Mouse (Mus musculus) myocyte (in vitro differentiated cells): ENCODE data around the gene Rpl27. TPM values are rescaled to one million over a fixed set of nuclear protein-coding genes. Genes with fewer than 3 reads are reported as not detected.
"Not testable (repeated sequence)": the region's sequence is repeated elsewhere in the genome, so short reads cannot be mapped to it uniquely, and the experiment has no call there.

ENCODE experiments used
- H3K27me3 ChIP-seq: one replicate; pipeline ENCODE4 v1.6.1; 2011; ENCODE audit not compliant: control insufficient read depth, insufficient read depth, insufficient read length
- H3K36me3 ChIP-seq: one replicate; pipeline ENCODE4 v1.6.1; 2011; ENCODE audit not compliant: control insufficient read depth, insufficient read depth
- H3K4me2 ChIP-seq: one replicate; pipeline ENCODE4 v1.6.1; 2011; ENCODE audit warnings: low read depth, control low read depth
- H3K4me3 ChIP-seq: one replicate; pipeline ENCODE4 v1.5.1; 2011; ENCODE audit warnings: mild to moderate bottlenecking, control low read depth, moderate library complexity
- H3K79me2 ChIP-seq: one replicate; pipeline ENCODE4 v1.6.1; 2011; ENCODE audit not compliant: control insufficient read depth, insufficient read depth
- H3ac ChIP-seq: one replicate; pipeline ENCODE4 v1.6.1; 2011; ENCODE audit not compliant: control insufficient read depth, insufficient read length
- CEBPB ChIP-seq: IDR thresholded peaks from 2 replicates; pipeline ENCODE4 v1.6.1; 2011; ENCODE audit warnings: mild to moderate bottlenecking, moderate library complexity; ENCODE audit not compliant: poor library complexity, insufficient read depth, severe bottlenecking
- E2F4 ChIP-seq: IDR thresholded peaks from one replicate; pipeline ENCODE4 v1.6.1; 2011; ENCODE audit warnings: mild to moderate bottlenecking, control low read depth, moderate library complexity; ENCODE audit not compliant: insufficient read depth
- MAX ChIP-seq: IDR thresholded peaks from one replicate; pipeline ENCODE4 v1.6.1; 2011; ENCODE audit warnings: low read depth, mild to moderate bottlenecking, control low read depth
- MYOD1 ChIP-seq, 3 experiments: IDR thresholded peaks; one replicate each; pipeline ENCODE4 v1.6.1; 2011; ENCODE audit warnings: control low read depth in 2 of 3, low read depth in 2 of 3, mild to moderate bottlenecking in 2 of 3, moderate library complexity in 1 of 3; ENCODE audit not compliant: insufficient read length in 2 of 3, control insufficient read depth in 1 of 3
- MYOG ChIP-seq, 3 experiments: IDR thresholded peaks; one replicate each; pipeline ENCODE4 v1.6.1; 2011; ENCODE audit warnings: control low read depth in 2 of 3, low read depth in 2 of 3, mild to moderate bottlenecking in 2 of 3; ENCODE audit not compliant: insufficient read length in 2 of 3, control insufficient read depth in 1 of 3, insufficient read depth in 1 of 3
- POLR2A ChIP-seq: IDR thresholded peaks from one replicate; pipeline ENCODE4 v1.6.1; 2011; ENCODE audit warnings: low read depth, mild to moderate bottlenecking, control low read depth, moderate library complexity; ENCODE audit not compliant: insufficient read length
- POLR2AphosphoS2 ChIP-seq: IDR thresholded peaks from one replicate; pipeline ENCODE4 v1.6.1; 2011; ENCODE audit warnings: low read depth, control low read depth; ENCODE audit not compliant: insufficient read length
- REST ChIP-seq: IDR thresholded peaks from one replicate; pipeline ENCODE4 v1.6.1; 2011; ENCODE audit warnings: mild to moderate bottlenecking, control low read depth, moderate library complexity; ENCODE audit not compliant: insufficient read depth, insufficient read length
- SRF ChIP-seq: IDR thresholded peaks from one replicate; pipeline ENCODE4 v1.6.1; 2011; ENCODE audit warnings: low read depth; ENCODE audit not compliant: control insufficient read depth, insufficient read length
- TCF12 ChIP-seq: IDR thresholded peaks from one replicate; pipeline ENCODE4 v1.6.1; 2011; ENCODE audit warnings: mild to moderate bottlenecking, control low read depth; ENCODE audit not compliant: poor library complexity, insufficient read depth, severe bottlenecking
- TCF3 ChIP-seq: IDR thresholded peaks from one replicate; pipeline ENCODE4 v1.6.1; 2011; ENCODE audit warnings: low read depth, control low read depth; ENCODE audit not compliant: insufficient read length
- USF1 ChIP-seq: IDR thresholded peaks from one replicate; pipeline ENCODE4 v1.6.1; 2011; ENCODE audit warnings: low read depth, mild to moderate bottlenecking, control low read depth, moderate library complexity
- polyA plus RNA-seq: library from polyadenylated mRNA; unstranded; fragments of >200 nt; fragmentation: generic; extraction: Trizol; gene quantifications from one replicate; pipeline ENCODE4 v1.2.1, GENCODE M21; 2012; ENCODE audit warnings: missing spikeins

The Rpl27 gene
- polyA plus RNA-seq, 1 experiment, result 2,022 TPM

- H3ac ChIP-seq, result no peak overlapping the region
- no peak overlapping the region for H3K4me3 ChIP-seq
- no peaks in the 10 kb centered on the region for H3K27me3 ChIP-seq
- no peaks in the 10 kb centered on the region for H3K36me3 ChIP-seq
- no peaks in the 10 kb centered on the region for H3K79me2 ChIP-seq
- TF ChIP-seq CEBPB, result no peak
- TF ChIP-seq TCF12, result no peak
- no peak overlapping the region for H3K4me2 ChIP-seq
These were observed 30.2 kb downstream of the Rpl27 start for GRCm38 (mm10) chr11:101472336-101472735.

GRCm38 (mm10) chr11:101473686-101474085 is 31.6 kb downstream of the Rpl27 start:
- not testable (repeated sequence) for H3K4me3 ChIP-seq, H3K4me2 ChIP-seq, H3K27me3 ChIP-seq, H3ac ChIP-seq, H3K79me2 ChIP-seq, H3K36me3 ChIP-seq

GRCm38 (mm10) chr11:101474298-101474697 is 32.2 kb downstream of the Rpl27 start:
- no peak overlapping the region for H3K4me3 ChIP-seq
- H3ac ChIP-seq, result no peak overlapping the region
- no peak overlapping the region for H3K4me2 ChIP-seq
- no peaks in the 10 kb centered on the region for H3K36me3 ChIP-seq
- no peaks in the 10 kb centered on the region for H3K79me2 ChIP-seq
- TF ChIP-seq POLR2A, result no peak
- no peak for TF ChIP-seq CEBPB
- no peak for TF ChIP-seq MYOG (IDR thresholded peaks at IDR 0.05; ENCODE audit: control insufficient read depth in 1 of 3, insufficient read depth in 1 of 3, insufficient read length in 2 of 3, low read depth in 2 of 3)
- no peak for TF ChIP-seq TCF12
- TF ChIP-seq REST, result no peak
- TF ChIP-seq USF1, result no peak
- TF ChIP-seq SRF, result no peak
- no peak for TF ChIP-seq MAX
- no peak for TF ChIP-seq POLR2AphosphoS2
- no peaks in the 10 kb centered on the region for H3K27me3 ChIP-seq

DNA sequence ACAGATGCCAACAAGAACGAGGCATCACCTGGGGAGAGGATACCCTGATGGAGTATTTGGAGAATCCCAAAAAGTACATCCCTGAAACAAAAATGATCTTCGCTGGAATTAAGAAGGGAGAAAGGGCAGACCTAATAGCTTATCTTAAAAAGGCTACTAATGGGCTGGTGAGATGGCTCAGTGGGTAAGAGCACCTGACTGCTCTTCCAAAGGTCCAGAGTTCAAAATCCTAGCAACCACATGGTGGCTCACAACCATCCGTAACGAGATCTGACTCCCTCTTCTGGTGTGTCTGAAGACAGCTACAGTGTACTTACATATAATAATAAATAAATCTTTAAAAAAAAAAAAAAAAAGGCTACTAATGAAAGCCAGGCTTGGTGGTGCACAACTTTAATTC is 34.3 kb downstream of the Rpl27 start:
- not testable (repeated sequence) for H3K4me3 ChIP-seq, H3K27me3 ChIP-seq, H3K36me3 ChIP-seq, H3K79me2 ChIP-seq, H3ac ChIP-seq, H3K4me2 ChIP-seq

DNA sequence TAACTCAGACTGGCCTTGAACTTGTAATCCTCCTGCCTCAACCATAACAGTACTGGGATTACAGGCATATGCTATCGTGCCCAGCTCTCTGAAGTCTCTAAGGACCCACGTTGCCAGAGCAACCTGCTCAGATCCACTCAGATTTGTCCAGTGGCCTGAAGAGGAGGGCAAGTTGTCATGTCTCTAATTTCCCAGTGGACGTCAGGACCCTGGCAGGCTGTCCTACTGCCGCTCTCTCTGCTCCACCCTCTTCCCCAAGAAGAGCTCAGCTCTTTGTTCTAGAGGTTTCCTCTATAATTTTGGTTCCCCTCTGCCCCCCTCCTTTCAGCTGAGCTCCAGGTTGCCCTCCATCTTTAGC is 35.1 kb downstream of the Rpl27 start:
- Histone ChIP-seq H3K36me3 (no peaks in the 10 kb centered on the region), H3K4me3 (no peak overlapping the region), H3K79me2 (no peaks in the 10 kb centered on the region), H3K4me2 (no peak overlapping the region), H3K27me3 (no peaks in the 10 kb centered on the region), H3ac (no peak overlapping the region)
- TF ChIP-seq E2F4 (no peak), CEBPB (no peak), MAX (no peak), MYOG (IDR thresholded peaks at IDR 0.05; ENCODE audit: control insufficient read depth in 1 of 3, insufficient read depth in 1 of 3, insufficient read length in 2 of 3, low read depth in 2 of 3) (no peak), SRF (no peak), TCF12 (no peak)

GRCm38 (mm10) chr11:101477552-101478211 is 35.6 kb downstream of the Rpl27 start:
- Histone ChIP-seq H3K79me2 (no peaks in the 10 kb centered on the region), H3K4me3 (no peak overlapping the region), H3K36me3 (no peaks in the 10 kb centered on the region), H3ac (no peak overlapping the region), H3K27me3 (no peaks in the 10 kb centered on the region), H3K4me2 (no peak overlapping the region)
- TF ChIP-seq CEBPB, result no peak
- TF ChIP-seq MYOD1 (IDR thresholded peaks at IDR 0.05; ENCODE audit: control insufficient read depth in 1 of 3, insufficient read length in 2 of 3, low read depth in 2 of 3), result no peak
- TF ChIP-seq POLR2A, result no peak
- TF ChIP-seq TCF12, result no peak
- TF ChIP-seq MAX, result no peak
- no peak for TF ChIP-seq SRF
- no peak for TF ChIP-seq MYOG (IDR thresholded peaks at IDR 0.05; ENCODE audit: control insufficient read depth in 1 of 3, insufficient read depth in 1 of 3, insufficient read length in 2 of 3, low read depth in 2 of 3)
- no peak for TF ChIP-seq USF1
- no peak for TF ChIP-seq REST
- TF ChIP-seq POLR2AphosphoS2, result no peak
- no peak for TF ChIP-seq TCF3
- TF ChIP-seq E2F4, result no peak
